Mouse (Mus musculus): ENCODE measurements around the gene Gm47791.
A peak's percentile ranks its signal among the peaks of the same experiment; 100 is the strongest.

Gene Gm47791

GRCm38 (mm10) chr1:82771022-82771586 lies at the start of gene Gm47791:
TSS of gene Gm47791 (minus strand) at chr1:82771243.
- DNase-seq: no peak

GRCm38 (mm10) chr1:82820626-82821186 lies 49.7 kb upstream of the Gm47791 start:
- DNase-seq: no peak

- no peak for DNase-seq
Measured at GRCm38 (mm10) chr1:82820179-82820578, 49.1 kb upstream of the Gm47791 start.

GRCm38 (mm10) chr1:82819366-82819765 lies 48.3 kb upstream of the Gm47791 start:
- no peak for DNase-seq

- peak; percentile 56 for DNase-seq
Measured at GRCm38 (mm10) chr1:82815941-82816716, 45.1 kb upstream of the Gm47791 start.

- peak; percentile 91 for DNase-seq
Measured at GRCm38 (mm10) chr1:82811766-82812165, 40.7 kb upstream of the Gm47791 start.

- DNase-seq: no peak
Measured at GRCm38 (mm10) chr1:82808564-82808963, 37.5 kb upstream of the Gm47791 start.

- DNase-seq: no peak
Measured at GRCm38 (mm10) chr1:82807206-82807605, 36.2 kb upstream of the Gm47791 start.

GRCm38 (mm10) chr1:82806391-82806790 lies 35.3 kb upstream of the Gm47791 start:
- DNase-seq: no peak

- DNase-seq: no peak
Measured at GRCm38 (mm10) chr1:82804059-82804458, 33.0 kb upstream of the Gm47791 start.

- peak; percentile 27 for DNase-seq
Measured at GRCm38 (mm10) chr1:82803608-82804007, 32.6 kb upstream of the Gm47791 start.

GRCm38 (mm10) chr1:82801105-82801783 lies 30.2 kb upstream of the Gm47791 start:
- DNase-seq: no peak

GRCm38 (mm10) chr1:82798922-82799321 lies 27.9 kb upstream of the Gm47791 start:
- DNase-seq: no peak

- peak; percentile 28 for DNase-seq
Measured at GRCm38 (mm10) chr1:82798304-82798703, 27.3 kb upstream of the Gm47791 start.

- no peak for DNase-seq
Measured at GRCm38 (mm10) chr1:82797088-82797487, 26.0 kb upstream of the Gm47791 start.

- DNase-seq: no peak
Measured at GRCm38 (mm10) chr1:82795702-82796443, 24.8 kb upstream of the Gm47791 start.

GRCm38 (mm10) chr1:82795211-82795610 lies 24.2 kb upstream of the Gm47791 start:
- DNase-seq: no peak

- no peak for DNase-seq
Measured at GRCm38 (mm10) chr1:82793986-82794385, 22.9 kb upstream of the Gm47791 start.

GRCm38 (mm10) chr1:82793110-82793509 lies 22.1 kb upstream of the Gm47791 start:
- no peak for DNase-seq

- DNase-seq: no peak
Measured at GRCm38 (mm10) chr1:82792238-82792637, 21.2 kb upstream of the Gm47791 start.

- no peak for DNase-seq
Measured at GRCm38 (mm10) chr1:82791105-82791504, 20.1 kb upstream of the Gm47791 start.

- no peak for DNase-seq
Measured at GRCm38 (mm10) chr1:82788070-82788469, 17.0 kb upstream of the Gm47791 start.

- DNase-seq: peak; percentile 84
Measured at GRCm38 (mm10) chr1:82787414-82787813, 16.4 kb upstream of the Gm47791 start.
